16 mouse cellular contexts compared by ENCODE assay signal in genomic region chr5:137695930-137696329, GRCm38 (mm10). TPM values are rescaled to one million over a fixed set of nuclear protein-coding genes. Genes with fewer than 3 reads are reported as not detected.
"Had no signal": no experiment of that assay in that cellular context is flagged by ENCODE, and none has a peak within 500 bp of the region (broad histone marks: within the 10 kb centered on the region; RNA-seq: fewer than 3 reads in every experiment).

No protein-coding gene starts in this region.

- H3K9me3 ChIP-seq: kidney, embryonic 15.5 days; limb, embryonic 10.5 days; liver, embryonic 12.5 days; lung, embryonic 15.5 days; midbrain, embryonic 13.5 days; neural tube, embryonic 12.5 days had no signal

- H3K27me3 ChIP-seq: kidney, embryonic 15.5 days; liver, embryonic 12.5 days; lung, embryonic 15.5 days; midbrain, embryonic 13.5 days; neural tube, embryonic 12.5 days had no signal

- H3K9ac ChIP-seq: kidney, embryonic 15.5 days; liver, embryonic 12.5 days; lung, embryonic 15.5 days; midbrain, embryonic 13.5 days; neural tube, embryonic 12.5 days had no signal

- H3K4me3 ChIP-seq: kidney, embryonic 15.5 days; limb, embryonic 10.5 days; liver, embryonic 12.5 days; lung, embryonic 15.5 days; midbrain, embryonic 13.5 days; neural tube, embryonic 12.5 days had no signal

- ATAC-seq: intestine, embryonic 16.5 days; liver, embryonic 12.5 days; midbrain, embryonic 13.5 days had no signal

- H3K4me1 ChIP-seq: kidney, embryonic 15.5 days; limb, embryonic 10.5 days; lung, embryonic 15.5 days; midbrain, embryonic 13.5 days; neural tube, embryonic 12.5 days had no signal

- H3K4me2 ChIP-seq: kidney, embryonic 15.5 days; liver, embryonic 12.5 days; lung, embryonic 15.5 days; midbrain, embryonic 13.5 days; neural tube, embryonic 12.5 days had no signal

- H3K27ac ChIP-seq: kidney, embryonic 15.5 days; limb, embryonic 10.5 days; liver, embryonic 12.5 days; lung, embryonic 15.5 days; macrophage; midbrain, embryonic 13.5 days; neural tube, embryonic 12.5 days had no signal

- DNase-seq: kidney, adult 2 months; kidney, postnatal 14 days; lung, postnatal 14 days; right cerebral cortex, adult 18-20 months; right cerebral cortex, postnatal 25 days; thymus, adult 18-20 months; thymus, postnatal 36 days had no signal

- H3K36me3 ChIP-seq: kidney, embryonic 15.5 days; limb, embryonic 10.5 days; liver, embryonic 12.5 days; lung, embryonic 15.5 days; midbrain, embryonic 13.5 days; neural tube, embryonic 12.5 days had no signal

RNA-seq across cellular contexts. Expression of gene Irs3, which starts 50.4 kb away (rescaled TPM):
- total RNA-seq: layer of hippocampus, postnatal 14 days had no signal
- polyA plus RNA-seq: midbrain, embryonic 13.5 days had no signal
